Mouse (Mus musculus): Measurements from ENCODE around the gene Mcpt1.
"Not testable (repeated sequence)": the region's sequence is repeated elsewhere in the genome, so short reads cannot be mapped to it uniquely, and the experiment has no call there.

DNA sequence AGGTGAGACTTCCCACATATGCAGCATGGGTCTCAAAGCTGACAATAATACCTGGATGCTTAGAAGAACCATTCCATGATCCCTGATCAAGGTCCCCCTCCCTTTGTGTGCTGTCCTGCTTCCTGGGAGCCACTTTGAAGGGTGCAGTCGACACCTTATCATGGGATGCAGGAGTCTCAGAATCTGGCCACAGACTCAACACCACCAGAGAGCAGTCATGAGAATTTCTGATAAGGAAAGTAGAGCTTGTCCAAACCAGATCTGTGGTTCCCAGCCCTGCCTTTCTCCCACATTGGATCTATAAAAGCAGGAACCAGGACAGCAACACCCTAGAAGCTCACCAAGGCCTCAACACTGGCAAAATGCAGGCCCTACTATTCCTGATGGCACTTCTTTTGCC lies 24.0 kb downstream of the Mcpt1 start, which contains the start of gene Mcpt2:
- not testable (repeated sequence) for TF ChIP-seq CTCF (IDR thresholded peaks at IDR 0.05; ENCODE audit: low read depth, low read length); POLR2A (IDR thresholded peaks at IDR 0.05; ENCODE audit: borderline replicate concordance, low read depth, low read length)

Measured in bone marrow macrophage, adult 2 months (primary cell).